Mouse (Mus musculus): ENCODE results near the gene Padi1. TPM values are rescaled to one million over a fixed set of nuclear protein-coding genes. Genes with fewer than 3 reads are reported as not detected.

Padi1 gene
- polyA plus RNA-seq, 1 experiment: 0.01 TPM

GRCm38 (mm10) chr4:140854455-140854864 is 8.9 kb upstream of the Padi1 start:
- peak; percentile 59 for TF ChIP-seq MYOD1 (IDR thresholded peaks at IDR 0.05; ENCODE audit: control insufficient read depth, insufficient read length, low read depth)
- no peak for TF ChIP-seq FOSL1 (IDR thresholded peaks at IDR 0.05; ENCODE audit: insufficient read depth, low read length, poor library complexity, severe bottlenecking)
- H3ac ChIP-seq (ENCODE audit: control insufficient read depth, insufficient read length, low read depth): no peak overlapping the region
- no peaks in the 10 kb centered on the region for H3K79me2 ChIP-seq (ENCODE audit: control insufficient read depth, insufficient read depth)
- no peaks in the 10 kb centered on the region for H3K27me3 ChIP-seq (ENCODE audit: control insufficient read depth, insufficient read depth, insufficient read length)
- no peak overlapping the region for H3K4me3 ChIP-seq (ENCODE audit: insufficient read depth, poor library complexity, severe bottlenecking)
- no peaks in the 10 kb centered on the region for H3K79me3 ChIP-seq (ENCODE audit: low read depth)
- no peaks in the 10 kb centered on the region for H3K36me3 ChIP-seq (ENCODE audit: control insufficient read depth, insufficient read depth)

- Histone ChIP-seq H3K79me3 (ENCODE audit: low read depth) (no peaks in the 10 kb centered on the region), H3K27me3 (ENCODE audit: control insufficient read depth, insufficient read depth, insufficient read length) (no peaks in the 10 kb centered on the region), H3K36me3 (ENCODE audit: control insufficient read depth, insufficient read depth) (no peaks in the 10 kb centered on the region), H3ac (ENCODE audit: control insufficient read depth, insufficient read length, low read depth) (no peak overlapping the region), H3K79me2 (ENCODE audit: control insufficient read depth, insufficient read depth) (no peaks in the 10 kb centered on the region), H3K4me3 (ENCODE audit: insufficient read depth, poor library complexity, severe bottlenecking) (no peak overlapping the region)
- TF ChIP-seq FOSL1 (IDR thresholded peaks at IDR 0.05; ENCODE audit: insufficient read depth, low read length, poor library complexity, severe bottlenecking): no peak
- no peak for TF ChIP-seq MYOG (IDR thresholded peaks at IDR 0.05; ENCODE audit: control insufficient read depth, extremely low read depth, insufficient read length)
- TF ChIP-seq MAX (IDR thresholded peaks at IDR 0.05): no peak
- TF ChIP-seq CTCF (IDR thresholded peaks at IDR 0.05; ENCODE audit: control insufficient read depth, insufficient read depth, insufficient read length): no peak
- no peak for TF ChIP-seq CEBPB (IDR thresholded peaks at IDR 0.05; ENCODE audit: low read depth)
Observed at GRCm38 (mm10) chr4:140853626-140854025, 8.0 kb upstream of the Padi1 start.

GRCm38 (mm10) chr4:140849310-140849709 is 3.7 kb upstream of the Padi1 start:
- no peaks in the 10 kb centered on the region for H3K36me3 ChIP-seq (ENCODE audit: control insufficient read depth, insufficient read depth)
- peaks cover 6% of the 10 kb centered on the region for H3K27me3 ChIP-seq (ENCODE audit: control insufficient read depth, insufficient read depth, insufficient read length)
- no peak for TF ChIP-seq MYOG (IDR thresholded peaks at IDR 0.05; ENCODE audit: control insufficient read depth, extremely low read depth, insufficient read length)
- no peak for TF ChIP-seq MAX (IDR thresholded peaks at IDR 0.05)
- TF ChIP-seq CTCF (IDR thresholded peaks at IDR 0.05; ENCODE audit: control insufficient read depth, insufficient read depth, insufficient read length): no peak
- TF ChIP-seq MYOD1 (IDR thresholded peaks at IDR 0.05; ENCODE audit: control insufficient read depth, insufficient read length, low read depth): no peak
- TF ChIP-seq FOSL1 (IDR thresholded peaks at IDR 0.05; ENCODE audit: insufficient read depth, low read length, poor library complexity, severe bottlenecking): no peak
- TF ChIP-seq CEBPB (IDR thresholded peaks at IDR 0.05; ENCODE audit: low read depth): no peak

GRCm38 (mm10) chr4:140844991-140845390 is 587 bp downstream of the Padi1 start:
- H3K79me3 ChIP-seq (ENCODE audit: low read depth): no peaks in the 10 kb centered on the region
- TF ChIP-seq FOSL1 (IDR thresholded peaks at IDR 0.05; ENCODE audit: insufficient read depth, low read length, poor library complexity, severe bottlenecking): no peak
- TF ChIP-seq MAX (IDR thresholded peaks at IDR 0.05): no peak
- no peak for TF ChIP-seq CEBPB (IDR thresholded peaks at IDR 0.05; ENCODE audit: low read depth)
- no peak for TF ChIP-seq MYOD1 (IDR thresholded peaks at IDR 0.05; ENCODE audit: control insufficient read depth, insufficient read length, low read depth)
- TF ChIP-seq CTCF (IDR thresholded peaks at IDR 0.05; ENCODE audit: control insufficient read depth, insufficient read depth, insufficient read length): no peak
- no peak for TF ChIP-seq MYOG (IDR thresholded peaks at IDR 0.05; ENCODE audit: control insufficient read depth, extremely low read depth, insufficient read length)
- TF ChIP-seq USF1 (IDR thresholded peaks at IDR 0.05; ENCODE audit: low read depth): no peak
- no peak overlapping the region for H3ac ChIP-seq (ENCODE audit: control insufficient read depth, insufficient read length, low read depth)
- no peaks in the 10 kb centered on the region for H3K79me2 ChIP-seq (ENCODE audit: control insufficient read depth, insufficient read depth)
- H3K4me3 ChIP-seq (ENCODE audit: insufficient read depth, poor library complexity, severe bottlenecking): no peak overlapping the region
- peaks cover 6% of the 10 kb centered on the region for H3K27me3 ChIP-seq (ENCODE audit: control insufficient read depth, insufficient read depth, insufficient read length)
- H3K36me3 ChIP-seq (ENCODE audit: control insufficient read depth, insufficient read depth): no peaks in the 10 kb centered on the region

More at GRCm38 (mm10) chr4:140849310-140849709, 3.7 kb upstream of the Padi1 start:
- Histone ChIP-seq H3K79me3 (ENCODE audit: low read depth) (no peaks in the 10 kb centered on the region), H3K79me2 (ENCODE audit: control insufficient read depth, insufficient read depth) (no peaks in the 10 kb centered on the region), H3ac (ENCODE audit: control insufficient read depth, insufficient read length, low read depth) (no peak overlapping the region), H3K4me3 (ENCODE audit: insufficient read depth, poor library complexity, severe bottlenecking) (no peak overlapping the region)

- H3K27me3 ChIP-seq (ENCODE audit: control insufficient read depth, insufficient read depth, insufficient read length): peaks cover 6% of the 10 kb centered on the region
- H3K4me3 ChIP-seq (ENCODE audit: insufficient read depth, poor library complexity, severe bottlenecking): no peak overlapping the region
- H3K36me3 ChIP-seq (ENCODE audit: control insufficient read depth, insufficient read depth): no peaks in the 10 kb centered on the region
- TF ChIP-seq MYOD1 (IDR thresholded peaks at IDR 0.05; ENCODE audit: control insufficient read depth, insufficient read length, low read depth) (no peak), FOSL1 (IDR thresholded peaks at IDR 0.05; ENCODE audit: insufficient read depth, low read length, poor library complexity, severe bottlenecking) (no peak), CTCF (IDR thresholded peaks at IDR 0.05; ENCODE audit: control insufficient read depth, insufficient read depth, insufficient read length) (no peak)
- H3K79me3 ChIP-seq (ENCODE audit: low read depth): no peaks in the 10 kb centered on the region
- H3ac ChIP-seq (ENCODE audit: control insufficient read depth, insufficient read length, low read depth): no peak overlapping the region
- no peaks in the 10 kb centered on the region for H3K79me2 ChIP-seq (ENCODE audit: control insufficient read depth, insufficient read depth)
Observed at GRCm38 (mm10) chr4:140843670-140844280, 1.8 kb downstream of the Padi1 start.

- TF ChIP-seq CTCF (IDR thresholded peaks at IDR 0.05; ENCODE audit: control insufficient read depth, insufficient read depth, insufficient read length) (no peak), FOSL1 (IDR thresholded peaks at IDR 0.05; ENCODE audit: insufficient read depth, low read length, poor library complexity, severe bottlenecking) (no peak), CEBPB (IDR thresholded peaks at IDR 0.05; ENCODE audit: low read depth) (no peak), MAX (IDR thresholded peaks at IDR 0.05) (peak; percentile 65)
- no peaks in the 10 kb centered on the region for H3K79me2 ChIP-seq (ENCODE audit: control insufficient read depth, insufficient read depth)
- H3K36me3 ChIP-seq (ENCODE audit: control insufficient read depth, insufficient read depth): no peaks in the 10 kb centered on the region
- H3ac ChIP-seq (ENCODE audit: control insufficient read depth, insufficient read length, low read depth): no peak overlapping the region
- H3K27me3 ChIP-seq (ENCODE audit: control insufficient read depth, insufficient read depth, insufficient read length): peaks cover 6% of the 10 kb centered on the region
- H3K79me3 ChIP-seq (ENCODE audit: low read depth): no peaks in the 10 kb centered on the region
- no peak overlapping the region for H3K4me3 ChIP-seq (ENCODE audit: insufficient read depth, poor library complexity, severe bottlenecking)
Observed at GRCm38 (mm10) chr4:140842909-140843308, 2.7 kb downstream of the Padi1 start.

Measured in C2C12 (cell line).